Comparison of ENCODE assay signal across 16 mouse cellular contexts in genomic region chr17:66874810-66875209, GRCm38 (mm10).
A peak's percentile ranks its signal among the peaks of the same experiment; 100 is the strongest.
DNase-seq lines count a peak whose midpoint lies in the region; ATAC-seq lines count a peak whose summit lies in the region.
"Had no signal": no experiment of that assay in that cellular context is flagged by ENCODE, and none has a peak within 500 bp of the region (broad histone marks: within the 10 kb centered on the region; RNA-seq: fewer than 3 reads in every experiment).

No protein-coding gene starts in this region.

- peak; percentile 74 for ATAC-seq in forebrain, embryonic 13.5 days
- peak; percentile 55 for ATAC-seq in hindbrain, embryonic 13.5 days (ENCODE audit: low FRiP score)
- peak; percentile 48 for ATAC-seq in neural tube, embryonic 13.5 days (ENCODE audit: low read depth)
- ATAC-seq: CD4-positive, CD25-positive, alpha-beta regulatory T cell, adult 4 months had no signal

- no peak overlapping the region for H3K27ac ChIP-seq in forebrain, embryonic 13.5 days
- H3K27ac ChIP-seq in hindbrain, embryonic 13.5 days = peak overlapping the region; percentile 66
- peak overlapping the region; percentile 35 for H3K27ac ChIP-seq in neural tube, embryonic 13.5 days (replicated peaks)
- H3K27ac ChIP-seq: liver, embryonic 14.5 days had no signal

- H3K36me3 ChIP-seq in forebrain, embryonic 13.5 days (ENCODE audit: poor library complexity, severe bottlenecking) = no peaks in the 10 kb centered on the region
- H3K36me3 ChIP-seq in hindbrain, embryonic 13.5 days = no peaks in the 10 kb centered on the region
- H3K36me3 ChIP-seq in neural tube, embryonic 13.5 days = no peaks in the 10 kb centered on the region

- peaks cover 17% of the 10 kb centered on the region for H3K4me1 ChIP-seq in forebrain, embryonic 13.5 days
- peaks cover 42% of the 10 kb centered on the region for H3K4me1 ChIP-seq in hindbrain, embryonic 13.5 days (replicated peaks)
- peaks cover 55% of the 10 kb centered on the region for H3K4me1 ChIP-seq in neural tube, embryonic 13.5 days (replicated peaks)

- peak; percentile 12 for DNase-seq in lung, postnatal 10 days
- DNase-seq in lung, postnatal 14 days = no peak
- no peak for DNase-seq in urinary bladder, postnatal 4 days (ENCODE audit: low spot score in 2 of 2)
- DNase-seq in left cerebral cortex, postnatal 4 days = no peak
- DNase-seq in layer of hippocampus, adult 11-12 months (ENCODE audit: low spot score) = no peak
- DNase-seq: adrenal gland, postnatal 25 days; cerebellum, postnatal 25 days; gastrocnemius, postnatal 14 days; right cerebral cortex, postnatal 4 days; thymus, postnatal 14 days had no signal

- no peak overlapping the region for H3K9ac ChIP-seq in forebrain, embryonic 13.5 days
- no peak overlapping the region for H3K9ac ChIP-seq in hindbrain, embryonic 13.5 days
- no peak overlapping the region for H3K9ac ChIP-seq in neural tube, embryonic 13.5 days
- H3K9ac ChIP-seq: liver, embryonic 14.5 days had no signal

- intact Hi-C loops in left cerebral cortex, postnatal 4 days (cut with DNase I) = no loop called here

- no peaks in the 10 kb centered on the region for H3K27me3 ChIP-seq in forebrain, embryonic 13.5 days
- H3K27me3 ChIP-seq in hindbrain, embryonic 13.5 days = no peaks in the 10 kb centered on the region
- no peaks in the 10 kb centered on the region for H3K27me3 ChIP-seq in neural tube, embryonic 13.5 days

- 66% methylated on average over 11 of the region's 11 CpGs for WGBS in forebrain, embryonic 13.5 days
- WGBS in hindbrain, embryonic 13.5 days = 52% methylated on average over 11 of the region's 11 CpGs
- WGBS in neural tube, embryonic 13.5 days = 43% methylated on average over 11 of the region's 11 CpGs

- H3K4me3 ChIP-seq in forebrain, embryonic 13.5 days = no peak overlapping the region
- H3K4me3 ChIP-seq in hindbrain, embryonic 13.5 days = no peak overlapping the region
- H3K4me3 ChIP-seq in neural tube, embryonic 13.5 days = no peak overlapping the region

- H3K4me2 ChIP-seq in forebrain, embryonic 13.5 days = no peak overlapping the region
- H3K4me2 ChIP-seq in hindbrain, embryonic 13.5 days = no peak overlapping the region
- no peak overlapping the region for H3K4me2 ChIP-seq in neural tube, embryonic 13.5 days
- H3K4me2 ChIP-seq: heart, embryonic 11.5 days had no signal

- H3K9me3 ChIP-seq in forebrain, embryonic 13.5 days (replicated peaks) = no peaks in the 10 kb centered on the region
- H3K9me3 ChIP-seq in hindbrain, embryonic 13.5 days = no peaks in the 10 kb centered on the region
- H3K9me3 ChIP-seq in neural tube, embryonic 13.5 days = no peaks in the 10 kb centered on the region
